Comparison of ENCODE assay signal across 12 mouse cellular contexts in the genomic region with DNA sequence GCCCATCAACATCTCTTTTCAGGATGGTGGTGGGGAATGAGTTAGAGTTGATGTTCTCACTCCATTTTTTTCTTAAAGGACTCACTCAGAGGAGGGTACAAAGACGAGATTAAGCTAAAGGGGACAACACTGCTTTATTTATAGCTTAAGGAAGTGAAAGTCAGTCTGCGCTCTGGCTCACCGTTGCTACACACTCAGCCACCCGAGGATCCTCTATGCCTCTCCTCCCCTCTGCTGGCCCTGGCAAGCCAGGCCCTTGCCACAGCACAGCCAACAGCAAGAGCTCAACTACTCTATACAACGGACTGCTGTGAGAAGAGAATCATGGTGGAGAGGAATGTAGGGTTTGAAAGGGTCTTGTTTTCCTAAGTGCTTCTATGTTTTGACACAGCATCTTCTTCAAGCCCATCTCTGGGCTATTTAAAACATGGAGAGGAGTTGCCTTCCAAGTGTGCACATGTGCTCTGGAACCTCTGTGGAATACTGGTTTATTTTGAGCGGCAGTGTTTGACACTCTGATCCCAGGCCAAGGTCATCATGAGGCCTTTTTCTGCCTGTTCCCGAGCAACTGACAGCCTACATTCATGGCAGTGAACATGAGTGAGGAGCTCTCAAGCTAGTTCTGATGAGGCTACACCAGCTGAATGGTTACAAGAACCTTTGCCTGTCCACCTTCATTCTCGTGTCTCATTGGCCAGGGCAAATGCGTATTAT.
DNase-seq lines count a peak whose midpoint lies in the region; ATAC-seq and TF ChIP-seq lines count a peak whose summit lies in the region.
"Had no signal": no experiment of that assay in that cellular context is flagged by ENCODE, and none has a peak within 500 bp of the region (broad histone marks: within the 10 kb centered on the region; RNA-seq: fewer than 3 reads in every experiment).

No protein-coding gene starts in this region.

- no peaks in the 10 kb centered on the region for H3K36me3 ChIP-seq in heart, embryonic 11.5 days (ENCODE audit: control insufficient read depth, insufficient read depth, low read length)
- no peaks in the 10 kb centered on the region for H3K36me3 ChIP-seq in stomach, postnatal 0 days (ENCODE audit: control insufficient read depth, insufficient read depth, low read length)
- H3K36me3 ChIP-seq: limb, embryonic 13.5 days; midbrain, embryonic 13.5 days had no signal

- ATAC-seq in heart, embryonic 11.5 days (replicated peaks; ENCODE audit: insufficient number of reproducible peaks, low FRiP score, low TSS enrichment) = no peak
- ATAC-seq in stomach, postnatal 0 days (ENCODE audit: low FRiP score, low TSS enrichment) = no peak
- no peak for ATAC-seq in CD4-positive, CD25-positive, alpha-beta regulatory T cell, adult 4 months
- ATAC-seq: forebrain, postnatal 0 days; hindbrain, embryonic 16.5 days; midbrain, embryonic 13.5 days had no signal

- H3K9me3 ChIP-seq in heart, embryonic 11.5 days (replicated peaks; ENCODE audit: control insufficient read depth, low read length) = no peaks in the 10 kb centered on the region
- no peaks in the 10 kb centered on the region for H3K9me3 ChIP-seq in stomach, postnatal 0 days (ENCODE audit: control insufficient read depth, low read length)
- H3K9me3 ChIP-seq: limb, embryonic 13.5 days; midbrain, embryonic 13.5 days had no signal

- no peaks in the 10 kb centered on the region for H3K27me3 ChIP-seq in heart, embryonic 11.5 days (ENCODE audit: control insufficient read depth, insufficient read depth, low read length)
- no peaks in the 10 kb centered on the region for H3K27me3 ChIP-seq in stomach, postnatal 0 days (ENCODE audit: control insufficient read depth, insufficient read depth, low read length)
- H3K27me3 ChIP-seq: limb, embryonic 13.5 days; midbrain, embryonic 13.5 days had no signal

- no peak overlapping the region for H3K4me3 ChIP-seq in heart, embryonic 11.5 days (ENCODE audit: low read depth, low read length)
- H3K4me3 ChIP-seq in stomach, postnatal 0 days (ENCODE audit: low read depth, low read length) = no peak overlapping the region
- H3K4me3 ChIP-seq: limb, embryonic 13.5 days; midbrain, embryonic 13.5 days had no signal

- no peak for TF ChIP-seq EP300 in stomach, postnatal 0 days (optimal IDR thresholded peaks at IDR 0.05)

- 64% methylated on average over 9 of the region's 9 CpGs for WGBS in heart, embryonic 11.5 days (ENCODE audit: insufficient replicate concordance)
- WGBS in stomach, postnatal 0 days = 77% methylated on average over 9 of the region's 9 CpGs

- DNase-seq in heart, adult 11 months = peak; percentile 96
- DNase-seq in thymus, postnatal 4 days = peak; percentile 14
- DNase-seq in thymus, postnatal 14 days = no peak
- peak; percentile 55 to 60 for DNase-seq in lung, postnatal 4 days
- no peak for DNase-seq in stomach, postnatal 0 days (ENCODE audit: low spot score)
- DNase-seq in MN1 (ENCODE audit: low spot score) = no peak
- DNase-seq: forebrain, postnatal 0 days had no signal

- H3K4me1 ChIP-seq in heart, embryonic 11.5 days (ENCODE audit: control insufficient read depth, insufficient read depth, low read length) = no peaks in the 10 kb centered on the region
- no peaks in the 10 kb centered on the region for H3K4me1 ChIP-seq in stomach, postnatal 0 days (replicated peaks; ENCODE audit: control insufficient read depth, insufficient read depth)
- H3K4me1 ChIP-seq: limb, embryonic 13.5 days; midbrain, embryonic 13.5 days had no signal

- H3K27ac ChIP-seq in heart, embryonic 11.5 days (ENCODE audit: low read depth, low read length) = no peak overlapping the region
- H3K27ac ChIP-seq in stomach, postnatal 0 days (replicated peaks) = no peak overlapping the region
- H3K27ac ChIP-seq: limb, embryonic 13.5 days; midbrain, embryonic 13.5 days had no signal

- no peak overlapping the region for H3K4me2 ChIP-seq in heart, embryonic 11.5 days
- no peak overlapping the region for H3K4me2 ChIP-seq in stomach, postnatal 0 days (replicated peaks; ENCODE audit: low read depth)
- H3K4me2 ChIP-seq: limb, embryonic 13.5 days; midbrain, embryonic 13.5 days had no signal

- H3K9ac ChIP-seq in heart, embryonic 11.5 days (ENCODE audit: low read depth, low read length) = no peak overlapping the region
- H3K9ac ChIP-seq in stomach, postnatal 0 days (ENCODE audit: low read length) = no peak overlapping the region
- H3K9ac ChIP-seq: forebrain, postnatal 0 days; limb, embryonic 13.5 days; midbrain, embryonic 13.5 days had no signal

- TF ChIP-seq CTCF in stomach, postnatal 0 days (IDR thresholded peaks at IDR 0.05; ENCODE audit: low read depth) = peak; percentile 40

Comparison
In these comparisons a context has a peak if more than half of its experiments do, and no peak if none do; other contexts are left out.
1. DNase-seq: peak in heart, adult 11 months (single experiment), thymus, postnatal 4 days (single experiment) and lung, postnatal 4 days (2 of 2); none in thymus, postnatal 14 days (single experiment), stomach, postnatal 0 days (single experiment) and MN1 (single experiment).